Mouse (Mus musculus): ENCODE data around the gene Nub1.

- TF ChIP-seq CTCF (IDR thresholded peaks at IDR 0.05) (no peak), EP300 (IDR thresholded peaks at IDR 0.05) (no peak)
Measured at GRCm38 (mm10) chr5:24649701-24650100, 35.6 kb upstream of the Nub1 start.
